Mouse (Mus musculus) layer of hippocampus, adult 9-10 months (tissue): ENCODE results near the gene Ccdc33.

Experiments
- DNase-seq: peaks from one replicate; pipeline ENCODE4 v3.0.0; 2022; ENCODE audit warnings: low spot score

Ccdc33 gene

DNA sequence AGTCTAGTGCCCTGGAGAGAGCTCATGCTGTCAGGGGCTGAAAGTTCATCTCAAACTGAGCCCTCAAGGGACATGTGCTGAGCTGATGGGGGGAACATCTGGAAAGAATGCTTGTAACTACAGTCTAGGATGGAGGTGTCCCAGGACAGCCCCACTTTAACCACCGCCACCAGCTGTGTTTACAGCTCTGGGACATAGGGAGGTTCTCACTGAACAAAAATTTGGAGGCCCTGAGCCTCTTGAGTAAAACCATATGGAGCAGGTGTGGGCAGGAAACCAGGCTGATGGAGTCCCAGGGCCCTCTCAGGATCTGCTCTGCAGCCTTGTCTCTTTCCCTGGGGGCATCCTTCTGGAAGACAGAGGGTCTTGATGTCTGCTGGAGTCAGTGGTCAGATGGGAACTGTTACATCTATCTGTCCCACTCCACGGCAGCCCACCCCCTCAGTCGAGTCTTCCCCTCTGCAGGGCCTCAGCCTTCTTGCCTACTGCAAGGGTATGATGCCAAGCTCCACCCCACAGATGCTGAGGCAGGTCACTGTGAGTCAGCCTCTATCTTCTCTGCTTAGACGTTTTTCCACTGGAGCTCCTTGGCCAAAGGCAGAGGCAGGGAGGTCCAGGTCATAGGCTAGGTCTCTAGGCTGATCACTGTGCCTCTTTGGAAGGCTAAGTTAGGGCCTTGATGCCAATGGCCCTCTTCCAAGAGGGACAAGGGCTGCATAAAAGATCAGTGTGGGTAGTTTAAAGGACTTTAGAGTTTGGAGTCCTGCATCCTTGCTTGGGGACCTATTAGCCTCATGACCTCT lies 26.8 kb downstream of the Ccdc33 start:
- no peak for DNase-seq

DNA sequence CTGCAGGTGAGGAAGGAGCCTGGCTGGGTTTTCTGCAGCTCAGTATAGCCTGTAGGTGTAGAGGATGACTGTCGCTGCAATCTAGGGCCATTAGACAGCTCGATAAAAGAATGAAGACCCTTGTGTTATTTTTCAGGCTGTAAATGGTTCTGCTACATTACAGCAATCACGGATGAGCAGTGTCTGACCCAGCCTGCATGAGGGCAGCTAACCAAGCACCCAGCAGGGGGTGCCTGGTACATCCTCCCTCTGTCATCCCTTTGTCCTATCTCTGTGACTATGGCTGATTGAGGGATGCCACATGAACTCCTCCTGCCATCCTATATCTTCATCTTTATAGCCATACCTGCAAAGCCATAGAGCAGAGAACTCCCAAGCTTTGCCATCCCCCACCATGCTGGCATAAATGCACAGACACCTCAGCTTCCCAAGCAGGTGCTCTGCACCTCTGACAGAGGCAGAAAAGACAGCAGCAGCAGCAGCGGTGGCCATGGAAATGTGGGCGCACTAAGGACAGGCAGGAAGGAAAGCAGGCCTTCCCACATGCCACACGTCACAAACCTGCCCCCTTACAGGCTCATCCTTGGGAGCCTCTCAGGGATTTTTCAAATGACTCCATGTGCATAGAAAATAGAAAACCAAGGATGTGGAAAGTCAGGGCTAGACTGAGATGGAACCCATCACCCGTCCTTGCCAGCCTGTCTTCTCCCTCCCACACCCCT lies 31.2 kb downstream of the Ccdc33 start:
- no peak for DNase-seq

DNA sequence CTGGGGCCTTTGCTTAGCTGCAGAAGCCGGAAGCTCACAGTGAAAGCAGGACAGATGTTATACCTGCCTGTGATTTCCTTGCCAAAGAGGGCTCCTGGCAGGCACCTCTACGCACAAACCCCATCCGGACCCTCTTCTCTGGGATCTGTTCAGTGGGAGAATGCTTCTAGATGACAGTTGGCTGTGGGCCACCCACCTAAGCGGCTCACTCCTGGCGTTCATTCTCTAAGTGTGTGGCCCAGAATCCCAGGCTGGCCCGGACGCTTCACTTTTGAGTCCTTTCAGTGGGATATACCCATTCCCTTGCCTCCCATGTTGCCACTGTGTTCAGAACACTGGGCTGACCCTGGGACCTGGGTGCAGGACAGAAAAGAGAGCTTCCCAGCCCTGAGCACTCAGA lies 31.8 kb downstream of the Ccdc33 start:
- no peak for DNase-seq

DNA sequence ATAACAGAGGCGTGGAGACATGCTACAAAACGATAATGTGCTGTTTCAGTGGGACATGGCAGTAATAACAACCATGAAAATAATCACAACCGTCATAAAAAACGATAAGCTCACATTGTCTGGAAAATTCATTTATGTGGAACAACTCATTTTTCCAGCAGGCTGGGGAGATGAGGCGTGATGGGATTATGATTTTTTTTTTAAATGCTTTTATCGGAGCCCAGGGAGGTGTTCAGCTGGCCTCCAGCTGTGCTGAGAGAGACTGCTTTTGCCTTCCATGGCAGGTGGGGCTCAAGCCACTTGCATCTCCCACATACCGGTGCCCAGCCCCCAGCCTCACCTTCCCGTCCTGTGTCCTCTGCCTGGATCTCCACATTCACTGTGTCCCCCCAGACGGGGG lies 32.4 kb downstream of the Ccdc33 start:
- DNase-seq: no peak

DNA sequence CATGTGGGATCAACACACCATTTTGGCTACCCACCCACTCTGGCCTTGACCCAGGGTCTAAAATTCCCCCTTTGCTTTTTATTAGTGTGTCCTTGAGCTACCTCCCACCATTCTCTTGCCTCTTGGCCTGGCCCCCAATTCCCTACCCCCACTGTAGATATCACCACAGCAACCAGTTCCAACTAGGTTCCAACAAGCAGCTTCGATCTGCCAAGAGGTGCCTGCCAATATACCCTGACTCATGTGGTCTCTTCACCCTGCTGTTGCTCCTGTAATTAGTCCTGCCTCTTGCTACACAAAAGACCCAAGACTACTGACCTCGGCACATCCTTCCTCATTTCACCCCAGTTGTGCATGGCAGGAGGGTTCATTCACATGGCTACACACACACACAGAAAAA lies 33.5 kb downstream of the Ccdc33 start:
- DNase-seq: no peak

DNA sequence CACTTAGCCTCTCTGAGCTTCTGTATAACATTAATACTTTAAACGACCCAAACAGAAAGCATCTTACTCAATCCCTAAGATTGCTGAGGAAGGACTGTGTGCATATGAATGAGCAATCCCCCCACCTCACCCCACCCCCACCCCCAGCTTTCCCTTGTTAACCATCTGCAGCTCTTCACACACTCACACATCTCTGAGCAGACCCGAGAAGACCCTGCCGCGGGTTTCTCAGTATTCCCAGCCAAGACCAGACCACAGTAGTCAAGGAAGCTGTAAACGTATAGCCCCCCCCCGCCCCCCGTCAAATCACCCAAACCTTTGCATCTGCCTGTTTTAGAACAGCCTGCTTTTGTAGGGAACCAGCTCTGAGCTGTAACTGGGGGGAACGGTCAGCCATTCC lies 34.0 kb downstream of the Ccdc33 start:
- DNase-seq: no peak

DNA sequence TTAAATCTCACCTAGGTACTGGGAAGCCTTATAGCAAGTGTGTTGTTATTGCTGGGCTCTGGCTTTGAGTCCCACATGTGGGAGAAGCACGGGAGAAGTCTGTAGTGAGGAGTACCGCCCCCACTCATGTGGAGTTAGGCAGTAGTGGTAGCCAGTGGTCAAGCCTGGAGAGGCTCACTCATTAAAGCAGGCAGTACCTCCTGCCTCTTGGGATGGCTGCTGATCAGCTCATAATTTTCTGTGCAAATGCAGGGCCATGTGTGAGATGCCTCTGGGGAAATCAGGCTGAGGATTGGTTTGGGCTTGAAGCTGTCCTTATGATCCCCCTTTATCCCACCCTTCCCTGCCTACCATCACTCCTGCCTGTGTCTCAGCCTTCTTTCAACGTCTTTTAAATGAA lies 44.1 kb downstream of the Ccdc33 start:
- no peak for DNase-seq

DNA sequence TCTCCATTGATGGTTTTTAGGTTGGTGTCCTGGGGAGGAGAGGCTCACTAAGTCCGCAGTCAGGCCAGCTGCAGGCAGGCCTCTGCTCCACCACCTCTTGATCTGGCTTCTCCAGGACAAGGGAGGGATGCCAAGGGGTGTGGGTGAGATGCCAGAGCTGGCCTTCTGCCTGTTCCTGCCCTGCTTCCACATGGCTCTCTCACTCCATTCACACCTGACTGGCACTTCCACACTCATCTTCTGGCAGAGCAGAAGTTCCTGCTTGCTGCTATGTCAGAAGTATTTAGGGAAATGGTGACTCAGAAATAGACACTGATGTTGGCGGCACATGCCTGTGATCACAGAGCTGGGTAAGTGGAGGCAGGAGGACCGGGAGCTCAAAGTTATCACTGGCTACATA lies 51.1 kb downstream of the Ccdc33 start:
- no peak for DNase-seq

DNA sequence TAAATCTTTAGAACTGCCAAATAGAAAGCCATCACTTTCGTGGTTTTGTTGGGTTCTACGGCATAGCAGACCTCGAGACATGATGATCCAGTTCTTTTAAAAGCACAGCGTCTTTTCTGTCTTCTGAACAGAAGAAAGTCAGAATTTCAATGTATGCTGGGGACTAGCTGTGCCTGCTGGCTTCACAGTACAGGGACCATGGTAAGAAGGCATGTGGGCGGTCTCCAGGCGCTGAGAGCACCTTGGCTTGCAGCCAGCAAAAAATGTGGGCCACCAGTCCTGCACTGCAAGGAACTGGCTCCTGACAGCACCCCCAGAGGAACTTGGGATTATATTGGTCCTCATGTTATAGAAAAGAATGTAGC lies 51.9 kb downstream of the Ccdc33 start:
- DNase-seq: no peak

DNA sequence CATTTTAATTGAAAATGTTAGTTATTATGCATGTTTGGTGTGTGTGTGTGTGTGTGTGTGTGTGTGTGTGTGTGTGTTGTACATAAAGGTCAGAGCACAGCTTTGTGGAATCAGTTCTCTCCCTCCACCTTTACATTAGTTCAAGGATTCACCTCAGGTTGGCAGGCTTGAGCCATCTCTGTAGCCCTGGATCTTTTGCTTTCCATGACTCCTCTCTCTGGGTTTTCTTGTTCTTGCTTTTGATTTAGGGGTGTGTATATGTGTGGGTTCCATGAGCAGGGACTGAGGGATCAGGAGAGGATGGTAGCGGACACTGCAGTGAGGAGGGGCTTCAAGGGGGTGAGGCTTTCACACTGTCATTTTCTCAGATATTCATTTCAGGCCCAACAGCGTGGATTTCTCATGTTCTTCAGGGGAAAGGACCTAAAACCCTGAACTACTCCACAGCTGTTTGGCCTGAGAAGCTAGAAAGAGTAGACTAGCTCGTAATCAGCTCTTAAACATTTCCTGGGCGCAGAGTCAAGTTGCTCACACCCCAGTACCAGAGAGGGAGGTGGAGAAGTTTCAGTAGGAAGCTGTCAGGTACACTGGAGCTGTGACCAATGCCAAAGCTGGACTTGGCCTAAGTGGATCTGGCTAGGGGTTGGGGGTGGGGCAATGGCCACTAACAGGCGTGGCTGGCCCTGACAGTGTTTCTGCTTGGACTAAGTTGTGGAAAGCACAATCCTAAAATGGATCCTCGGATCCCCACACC lies 52.5 kb downstream of the Ccdc33 start:
- no peak for DNase-seq

DNA sequence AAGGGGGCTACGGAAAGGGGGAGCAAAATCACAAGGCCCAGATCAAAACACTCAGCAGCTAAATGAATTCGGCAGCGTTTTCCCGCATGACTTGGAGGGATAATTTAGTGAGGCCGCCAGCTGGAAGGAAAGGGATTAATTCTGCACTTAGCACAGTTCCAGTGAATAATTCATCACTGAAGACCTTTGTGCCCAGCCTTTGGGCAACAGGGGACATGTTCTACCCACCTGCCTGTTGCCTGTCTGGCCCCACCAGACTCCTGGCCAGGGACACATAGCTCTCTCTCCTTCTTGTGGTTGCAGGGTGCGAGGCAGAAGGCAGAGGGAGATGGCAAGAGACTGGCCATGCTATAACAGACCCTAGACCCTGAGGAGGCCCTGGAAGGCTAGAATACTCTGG lies 53.1 kb downstream of the Ccdc33 start:
- no peak for DNase-seq

DNA sequence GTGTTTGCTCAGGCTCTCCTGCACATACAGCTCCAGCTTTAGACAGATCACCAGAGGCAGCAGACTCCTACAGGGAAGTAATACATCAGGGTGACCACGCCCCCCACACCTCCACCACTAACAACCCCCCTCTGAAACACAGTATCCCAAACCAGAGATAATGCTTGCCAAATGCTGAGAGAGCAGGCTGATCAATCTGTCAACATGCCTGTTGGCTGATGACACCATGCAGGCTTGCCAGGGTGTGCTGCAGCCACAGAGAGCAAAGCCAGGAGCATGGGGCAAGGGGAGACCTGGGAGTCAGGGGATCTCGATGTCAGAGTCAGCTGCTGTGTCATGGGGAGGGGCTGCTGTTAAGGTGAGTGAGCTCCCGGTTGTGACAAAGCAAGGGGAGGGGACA lies 55.1 kb downstream of the Ccdc33 start, which contains the start of gene Stra6:
Stra6 (plus strand) TSS at position 258 of the 400 bp plus-strand sequence.
- DNase-seq: no peak

DNA sequence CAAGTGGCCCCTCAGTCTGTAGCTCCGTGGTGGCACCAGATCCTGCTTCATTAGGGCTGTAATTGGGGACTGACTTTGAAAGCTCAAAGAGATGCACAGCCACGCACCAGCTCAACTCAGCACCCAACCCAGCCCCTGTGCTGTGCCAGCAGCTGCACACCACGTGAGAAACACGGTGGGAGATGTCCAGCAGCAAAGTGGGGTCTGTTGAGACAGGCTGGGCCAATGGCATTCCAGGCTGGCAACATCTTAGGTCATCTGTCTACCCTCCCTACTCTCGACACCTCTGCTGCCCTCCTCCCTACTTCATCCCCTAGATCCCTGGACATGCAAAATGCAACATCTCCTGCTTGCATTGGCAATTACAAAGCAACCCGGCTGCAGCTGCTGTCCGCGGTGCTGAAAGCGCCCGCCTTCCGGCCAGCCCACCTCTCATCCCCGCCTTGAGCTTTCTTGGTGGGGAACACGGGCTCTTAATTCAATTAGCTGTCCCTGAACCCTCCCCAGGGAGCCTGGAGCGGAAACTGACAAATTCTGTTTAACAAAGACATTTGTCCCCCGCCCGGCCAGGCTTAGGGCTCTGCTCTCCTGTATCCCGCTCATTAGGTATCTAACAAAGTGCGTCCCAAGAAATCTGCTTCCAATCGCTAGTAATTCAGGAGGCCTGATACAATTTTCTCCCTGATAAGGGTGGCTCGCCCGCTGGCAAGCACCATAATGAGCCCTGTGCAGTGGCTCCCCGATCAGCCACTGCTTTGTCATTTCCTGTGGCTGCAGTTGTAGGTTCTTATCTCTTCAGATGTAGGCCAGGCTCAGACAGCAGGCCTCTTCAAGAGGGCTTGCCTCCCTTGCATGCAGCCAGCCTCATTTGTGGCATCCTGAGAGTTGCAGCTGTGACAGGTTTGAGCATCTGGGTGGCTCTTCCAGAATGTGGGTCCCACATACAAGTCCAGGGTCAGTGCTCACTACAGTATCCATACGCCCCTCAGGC lies 57.7 kb downstream of the Ccdc33 start:
- DNase-seq: no peak

DNA sequence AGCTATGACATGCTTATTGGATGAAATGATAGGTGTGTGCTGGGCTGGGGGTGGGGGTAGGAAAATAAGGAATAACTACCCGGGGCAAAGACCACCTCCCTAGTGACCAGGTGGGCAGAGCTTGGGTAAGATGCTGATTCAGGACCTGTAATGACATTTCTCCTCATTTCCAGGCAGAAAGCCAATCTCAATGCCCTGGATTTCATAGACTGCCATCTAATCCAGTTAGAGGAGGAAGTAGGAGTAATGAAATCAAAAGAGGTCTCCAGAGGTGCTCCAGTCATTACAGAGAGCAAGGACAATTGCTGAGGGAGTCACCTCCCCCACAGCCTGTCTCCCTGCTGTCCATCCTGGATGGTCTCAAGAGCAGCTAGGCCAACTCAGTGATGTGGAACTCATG lies 58.7 kb downstream of the Ccdc33 start:
- no peak for DNase-seq

DNA sequence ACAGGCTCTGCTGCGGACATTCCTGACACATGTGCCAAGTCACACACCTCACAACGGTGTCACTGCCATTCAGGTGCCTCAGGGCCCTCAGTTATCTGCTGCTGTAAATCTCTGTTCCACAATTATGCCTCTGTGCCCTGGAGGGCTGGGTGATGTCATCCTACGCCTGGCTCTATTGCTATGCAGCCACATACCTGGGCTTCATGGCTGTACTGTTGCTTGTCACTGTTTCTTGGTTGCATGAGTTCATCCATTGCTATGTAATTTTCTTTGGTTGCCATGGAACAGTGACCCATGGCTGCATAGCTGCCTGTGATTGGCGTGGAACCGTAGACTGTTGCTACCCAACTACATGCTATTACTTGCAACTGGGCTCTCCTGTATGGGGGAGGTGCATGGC lies 63.0 kb downstream of the Ccdc33 start:
- DNase-seq: no peak

DNA sequence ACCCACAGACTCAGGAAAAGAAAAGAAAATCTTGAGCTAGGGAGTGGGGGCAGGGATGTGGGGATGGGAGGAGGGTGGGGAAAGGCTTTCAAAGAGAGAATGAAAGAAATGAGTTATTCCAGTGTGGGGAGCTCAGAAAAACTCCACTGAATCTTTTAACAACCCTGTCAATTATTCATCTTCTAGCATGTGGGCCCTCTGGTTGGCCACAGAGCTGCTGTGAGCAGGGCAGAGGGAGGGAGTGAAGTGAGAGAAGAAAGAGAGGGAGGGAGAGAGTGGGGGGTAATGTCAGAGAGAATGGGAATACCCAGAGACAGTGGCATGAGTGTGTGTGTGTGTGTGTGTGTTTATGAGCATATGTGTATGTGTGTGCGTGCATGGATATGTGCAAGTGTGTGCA lies 64.6 kb downstream of the Ccdc33 start:
- DNase-seq: no peak

DNA sequence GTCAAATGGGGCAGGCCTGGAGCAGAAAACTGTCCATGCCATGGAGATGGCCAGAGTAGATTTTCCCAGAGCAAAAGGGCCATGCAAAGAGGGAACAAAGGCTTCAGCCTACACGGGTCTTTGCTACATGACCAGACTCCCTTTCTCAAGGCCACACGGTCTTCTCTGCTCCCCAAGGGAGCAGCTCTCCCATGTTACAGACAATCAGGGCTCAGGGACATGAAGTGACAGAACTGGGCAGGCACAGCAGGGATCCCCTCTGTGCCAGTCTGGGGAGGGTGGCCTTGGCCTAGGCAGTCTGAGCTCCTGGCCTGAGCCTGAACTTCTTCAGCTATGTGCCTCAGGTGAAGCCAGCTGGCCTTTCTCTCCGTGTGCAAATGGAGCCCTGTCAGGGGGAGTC lies 65.1 kb downstream of the Ccdc33 start:
- DNase-seq: no peak

DNA sequence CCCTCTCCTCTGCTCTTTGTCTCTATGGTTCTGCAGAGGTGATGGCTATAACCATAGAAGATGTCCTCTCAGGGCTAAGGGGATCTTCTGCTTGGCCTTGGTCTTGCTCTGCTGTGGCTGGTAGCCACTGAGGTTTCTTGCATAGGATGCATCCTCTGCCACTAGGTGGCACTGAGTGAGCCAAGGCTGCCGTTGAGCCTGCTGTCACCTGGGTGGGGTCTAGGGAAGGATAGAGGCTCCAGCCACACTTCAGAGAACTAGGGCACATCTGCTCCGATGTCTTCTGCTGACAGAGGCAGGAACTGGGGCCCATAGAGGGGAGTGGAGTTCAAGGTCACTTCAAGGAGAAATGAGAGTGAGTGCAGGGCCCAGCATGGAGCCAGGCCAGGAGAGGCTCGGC lies 65.5 kb downstream of the Ccdc33 start:
- DNase-seq: no peak

DNA sequence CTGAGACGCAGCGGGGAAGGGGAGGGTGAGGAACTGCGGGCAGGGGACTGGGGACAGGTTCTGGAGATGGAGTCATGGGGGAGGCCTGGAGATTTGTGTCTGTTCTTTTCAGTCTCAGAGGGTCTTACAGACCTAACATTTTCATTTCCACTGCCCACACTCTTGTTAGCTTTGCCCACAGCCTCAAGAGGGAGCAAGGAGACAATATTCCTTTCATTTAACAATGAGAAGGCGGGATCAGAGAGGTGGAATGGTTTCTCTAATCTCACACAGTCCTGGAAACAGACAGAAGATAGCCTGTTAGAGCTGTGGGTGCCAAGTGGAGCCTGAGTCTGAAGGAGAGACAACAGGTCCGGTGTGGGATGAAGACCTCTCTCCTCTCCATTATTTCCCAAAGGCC lies 66.7 kb downstream of the Ccdc33 start:
- DNase-seq: no peak

DNA sequence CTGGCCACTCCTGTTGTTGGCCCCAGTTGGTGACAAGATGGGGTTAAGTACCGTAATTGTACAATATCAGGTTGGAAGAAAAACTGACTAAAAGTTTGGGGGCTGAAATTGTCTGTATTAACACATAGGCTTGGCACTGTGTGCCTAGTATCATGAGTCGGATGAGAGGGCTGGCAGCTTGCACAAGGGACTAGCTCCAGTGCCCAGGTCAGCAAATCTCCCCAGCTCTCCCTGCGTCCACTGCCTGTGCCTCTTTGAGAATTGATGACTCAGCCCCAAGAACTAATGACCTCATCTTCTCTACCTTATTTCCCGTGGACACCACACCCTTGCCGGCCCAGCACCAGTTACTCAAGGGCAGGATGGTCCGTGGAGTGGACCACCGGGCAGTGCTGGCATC lies 68.8 kb downstream of the Ccdc33 start:
- DNase-seq: no peak

DNA sequence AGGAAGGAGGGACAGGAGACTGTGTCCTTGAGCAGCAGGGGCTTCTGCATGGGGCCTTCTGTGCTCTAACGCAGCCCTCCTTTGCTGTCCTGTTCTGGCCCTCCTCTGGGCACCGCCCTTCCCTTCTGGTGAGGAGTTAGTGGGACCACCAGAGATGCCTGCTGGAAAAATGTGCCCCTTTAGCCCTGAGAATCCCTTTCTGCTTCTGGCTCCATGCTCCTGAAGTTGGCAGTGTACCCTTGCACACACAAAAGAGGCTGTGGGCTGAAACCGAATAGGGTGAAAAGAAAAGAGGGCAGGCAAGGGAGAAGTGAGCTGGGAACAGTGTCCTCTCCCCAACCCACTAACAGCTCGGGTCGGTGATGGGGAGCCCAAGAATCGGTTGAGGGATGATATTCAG lies 69.4 kb downstream of the Ccdc33 start:
- DNase-seq: no peak

DNA sequence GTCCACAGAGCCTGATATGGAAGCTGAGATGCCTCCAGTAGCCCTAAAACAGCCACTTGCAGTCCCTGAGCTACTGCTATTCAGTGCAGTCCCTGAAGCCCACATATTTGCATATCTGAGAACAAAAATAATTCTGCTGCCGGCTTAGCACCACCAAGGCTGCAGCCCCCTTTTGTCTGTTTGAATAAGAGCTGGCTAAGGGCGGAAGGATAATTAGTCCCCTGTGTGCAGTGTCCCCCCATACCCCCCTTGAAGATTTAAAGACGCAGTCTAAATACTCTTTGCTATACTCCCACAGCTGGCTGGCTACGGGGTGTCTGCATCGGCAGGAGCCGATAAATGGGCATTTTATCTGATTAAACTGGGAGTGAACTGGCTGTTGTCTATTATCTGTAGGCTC lies 70.0 kb downstream of the Ccdc33 start:
- DNase-seq: no peak
